Mouse (Mus musculus) cerebellum, postnatal 25 days (tissue): ENCODE measurements around the gene Olfr135.

ENCODE experiments used
- DNase-seq, 2 experiments: peaks; one replicate each; pipeline ENCODE4 v3.0.0; 2021; ENCODE audit warnings: mixed read lengths in 2 of 2

Olfr135 gene

DNA sequence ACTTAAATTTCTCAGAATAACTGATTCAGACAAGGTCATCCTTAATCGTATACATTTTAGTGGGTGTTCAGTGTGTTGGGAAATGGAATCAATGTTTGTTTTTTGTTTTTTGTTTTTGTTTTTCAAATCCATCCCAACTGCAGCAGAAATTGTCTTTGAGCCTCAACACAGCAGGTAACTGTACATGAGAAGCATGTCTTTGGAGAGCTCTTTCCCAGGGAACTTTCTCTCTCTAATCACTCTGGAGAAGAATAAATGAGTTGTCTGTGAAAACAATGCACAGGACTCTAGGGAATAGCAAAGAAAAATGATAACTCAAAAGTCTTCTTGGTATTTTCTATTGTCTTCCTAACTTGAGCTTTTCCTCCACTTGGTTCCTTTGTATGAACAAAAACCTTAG, at the start of gene Olfr135:
Gene Olfr135 (plus strand): TSS at position 301 of the 400 bp plus-strand sequence.
- DNase-seq, result no peak

GRCm38 (mm10) chr17:38171088-38171487, 33.0 kb upstream of the Olfr135 start, which contains the start of gene Olfr134:
Gene Olfr134 (plus strand): TSS chr17:38171388.
- DNase-seq, result no peak
